Mouse (Mus musculus) cortical plate, adult 2 months (tissue): ENCODE data around the gene Pkd1l1. TPM values are rescaled to one million over a fixed set of nuclear protein-coding genes. Genes with fewer than 3 reads are reported as not detected.

ENCODE experiments used
- H3K27ac ChIP-seq: fragments of 200-500 bp; 2 replicates; pipeline ENCODE4 v1.5.1; 2012; ENCODE audit warnings: low read length, control low read depth, inconsistent platforms; ENCODE audit not compliant: insufficient read depth
- H3K4me1 ChIP-seq: fragments of 200-500 bp; 2 replicates; pipeline ENCODE4 v1.6.1; 2011; ENCODE audit warnings: low read length; ENCODE audit not compliant: control insufficient read depth, insufficient read depth
- H3K4me3 ChIP-seq: fragments of 200-500 bp; 2 replicates; pipeline ENCODE4 v1.5.1; 2011; ENCODE audit warnings: mild to moderate bottlenecking, low read length, control low read depth; ENCODE audit not compliant: insufficient read depth
- CTCF ChIP-seq: fragments of 200-500 bp; IDR thresholded peaks from 2 replicates; pipeline ENCODE4 v1.5.1; 2011; ENCODE audit warnings: mild to moderate bottlenecking, control low read depth, low read length; ENCODE audit not compliant: insufficient read depth; ENCODE audit errors: extremely low read depth
- POLR2A ChIP-seq: fragments of 200-500 bp; IDR thresholded peaks from 2 replicates; pipeline ENCODE4 v1.6.1; 2011; ENCODE audit warnings: mild to moderate bottlenecking, low read length, control low read depth; ENCODE audit not compliant: insufficient read depth; ENCODE audit errors: extremely low read depth
- polyA plus RNA-seq: library from polyadenylated mRNA; depleted of rRNA; stranded (reverse); fragments of >200 nt; gene quantifications from 2 replicates; pipeline ENCODE4 v1.2.3, GENCODE M21; 2012

The Pkd1l1 gene
- polyA plus RNA-seq, 1 experiment, result 0.06 TPM

- no peak for TF ChIP-seq CTCF
- no peak for TF ChIP-seq POLR2A
- no peak overlapping the region for H3K4me3 ChIP-seq
- no peak overlapping the region for H3K27ac ChIP-seq
- no peaks in the 10 kb centered on the region for H3K4me1 ChIP-seq
Measured at GRCm38 (mm10) chr11:8809644-8810043, 163.4 kb downstream of the Pkd1l1 start.

- TF ChIP-seq POLR2A (no peak), CTCF (no peak)
- H3K4me3 ChIP-seq, result no peak overlapping the region
- no peak overlapping the region for H3K27ac ChIP-seq
- no peaks in the 10 kb centered on the region for H3K4me1 ChIP-seq
Measured at GRCm38 (mm10) chr11:8807009-8807408, 166.1 kb downstream of the Pkd1l1 start.

GRCm38 (mm10) chr11:8804178-8804577 is 168.9 kb downstream of the Pkd1l1 start:
- H3K27ac ChIP-seq, result no peak overlapping the region
- no peak overlapping the region for H3K4me3 ChIP-seq
- TF ChIP-seq CTCF (no peak), POLR2A (no peak)
- no peaks in the 10 kb centered on the region for H3K4me1 ChIP-seq

- Histone ChIP-seq H3K4me1 (no peaks in the 10 kb centered on the region), H3K27ac (no peak overlapping the region), H3K4me3 (no peak overlapping the region)
- TF ChIP-seq POLR2A (no peak), CTCF (no peak)
Measured at GRCm38 (mm10) chr11:8797486-8797885, 175.6 kb downstream of the Pkd1l1 start.

DNA sequence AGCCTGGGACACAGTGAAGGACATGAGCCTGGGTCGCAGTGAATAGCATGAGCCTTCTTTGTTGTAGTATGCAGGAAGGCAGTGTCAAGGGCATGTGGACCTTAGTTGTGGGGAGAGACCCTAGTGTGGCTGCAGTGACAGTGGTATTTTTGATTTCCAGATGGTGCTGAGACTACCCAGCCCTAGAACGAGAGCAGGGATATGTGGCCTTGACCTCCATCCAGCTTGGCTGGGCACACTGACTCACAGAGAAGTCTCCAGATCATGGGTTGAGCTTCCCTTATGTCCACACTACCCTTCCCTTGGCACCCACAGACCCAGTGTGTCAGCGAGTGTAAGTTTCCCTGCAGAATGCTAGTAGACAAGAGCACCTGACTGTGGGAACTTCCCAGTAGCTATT is 178.0 kb downstream of the Pkd1l1 start:
- no peak overlapping the region for H3K4me3 ChIP-seq
- TF ChIP-seq CTCF (no peak), POLR2A (no peak)
- no peak overlapping the region for H3K27ac ChIP-seq
- H3K4me1 ChIP-seq, result no peaks in the 10 kb centered on the region

GRCm38 (mm10) chr11:8792146-8792545 is 180.9 kb downstream of the Pkd1l1 start:
- H3K27ac ChIP-seq, result no peak overlapping the region
- H3K4me1 ChIP-seq, result no peaks in the 10 kb centered on the region
- no peak overlapping the region for H3K4me3 ChIP-seq
- TF ChIP-seq CTCF (no peak), POLR2A (no peak)

- H3K4me1 ChIP-seq, result no peaks in the 10 kb centered on the region
- H3K27ac ChIP-seq, result no peak overlapping the region
- no peak overlapping the region for H3K4me3 ChIP-seq
- TF ChIP-seq CTCF, result no peak
- no peak for TF ChIP-seq POLR2A
Measured at GRCm38 (mm10) chr11:8789186-8789585, 183.9 kb downstream of the Pkd1l1 start.

- TF ChIP-seq POLR2A, result no peak
- TF ChIP-seq CTCF, result no peak
- no peaks in the 10 kb centered on the region for H3K4me1 ChIP-seq
- no peak overlapping the region for H3K4me3 ChIP-seq
- no peak overlapping the region for H3K27ac ChIP-seq
Measured at GRCm38 (mm10) chr11:8787604-8788003, 185.5 kb downstream of the Pkd1l1 start.

- Histone ChIP-seq H3K4me1 (no peaks in the 10 kb centered on the region), H3K27ac (no peak overlapping the region), H3K4me3 (no peak overlapping the region)
- TF ChIP-seq CTCF, result no peak
- TF ChIP-seq POLR2A, result no peak
Measured at GRCm38 (mm10) chr11:8784413-8784812, 188.7 kb downstream of the Pkd1l1 start.

- no peak overlapping the region for H3K4me3 ChIP-seq
- no peak overlapping the region for H3K27ac ChIP-seq
- TF ChIP-seq POLR2A (no peak), CTCF (no peak)
- no peaks in the 10 kb centered on the region for H3K4me1 ChIP-seq
Measured at GRCm38 (mm10) chr11:8782141-8782465, 191.0 kb downstream of the Pkd1l1 start.

DNA sequence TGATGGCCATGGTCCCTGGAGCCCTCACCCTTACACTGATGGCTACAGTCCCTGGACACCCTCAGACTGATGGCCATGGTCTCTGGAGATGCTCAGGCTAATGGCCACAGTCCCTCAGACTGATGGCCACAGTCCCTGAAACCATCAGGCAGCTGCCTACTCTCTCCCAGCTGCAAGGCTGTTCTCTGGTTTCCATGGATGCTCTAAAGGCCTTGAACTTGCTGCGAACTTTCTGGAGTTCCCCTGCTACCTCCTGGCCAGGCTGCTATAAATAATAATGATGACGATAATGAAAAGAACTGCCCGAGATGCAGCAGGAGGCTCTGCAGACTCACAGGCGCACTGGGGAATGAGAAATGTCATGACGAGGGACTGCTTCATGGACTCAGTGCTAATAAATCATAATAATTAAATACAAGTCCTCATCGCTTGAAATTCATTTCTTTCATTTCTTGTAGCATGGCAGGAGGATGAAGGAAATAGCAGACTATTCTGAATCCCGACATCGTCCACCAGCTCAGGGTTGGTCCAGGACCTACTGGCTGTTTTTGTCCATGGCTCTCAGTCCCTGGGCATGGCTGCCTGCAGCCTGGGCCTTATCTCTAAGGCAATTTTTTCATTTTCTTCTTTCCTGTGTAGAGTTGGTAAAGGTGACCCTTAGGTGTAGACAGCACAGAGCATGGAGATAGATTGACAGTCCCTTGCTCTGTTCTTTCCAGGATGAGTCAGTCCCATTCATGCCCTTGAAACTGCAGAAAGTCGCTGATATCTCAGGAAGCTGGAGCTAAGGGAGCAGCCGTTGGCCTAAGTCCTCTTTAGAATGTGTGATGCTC is 191.5 kb downstream of the Pkd1l1 start:
- Histone ChIP-seq H3K4me1 (no peaks in the 10 kb centered on the region), H3K27ac (no peak overlapping the region), H3K4me3 (no peak overlapping the region)
- no peak for TF ChIP-seq CTCF
- no peak for TF ChIP-seq POLR2A
